Mouse (Mus musculus) adrenal gland, adult (tissue): ENCODE measurements at regions not wholly inside any gene's neighbourhood (a gene's known extent, or its start where the extent isn't known, plus 50 kb on each side); places are given as distances from the start of the nearest gene placed in this dataset.

ENCODE experiments used
- DNase-seq, 2 experiments: peaks; one replicate each; pipeline ENCODE4 v3.0.0; 2022 to 2023; ENCODE audit warnings: low spot score in 1 of 2; ENCODE audit not compliant: inconsistent age in 2 of 2

- DNase-seq: no peak
These were observed 123.8 kb downstream of the Dkk1 start for GRCm38 (mm10) chr19:30425627-30426026.

- DNase-seq: peak in 1 of 2 experiments; percentile 29
These were observed 122.0 kb downstream of the Dkk1 start for GRCm38 (mm10) chr19:30427484-30427883.

GRCm38 (mm10) chr19:30433141-30433540, 116.3 kb downstream of the Dkk1 start:
- no peak for DNase-seq

- DNase-seq: no peak
These were observed 114.3 kb downstream of the Dkk1 start for GRCm38 (mm10) chr19:30435054-30435738.

- no peak for DNase-seq
These were observed 98.5 kb downstream of the Dkk1 start for GRCm38 (mm10) chr19:30450869-30451542.

GRCm38 (mm10) chr19:30451543-30451920, 97.9 kb downstream of the Dkk1 start:
- DNase-seq: no peak

- DNase-seq: no peak
These were observed 96.8 kb downstream of the Dkk1 start for GRCm38 (mm10) chr19:30452671-30453070.

- DNase-seq: no peak
These were observed 66.0 kb downstream of the Dkk1 start for GRCm38 (mm10) chr19:30483436-30483835.

- no peak for DNase-seq
These were observed 59.7 kb downstream of the Dkk1 start for GRCm38 (mm10) chr19:30489786-30490185.

- no peak for DNase-seq
These were observed 58.5 kb downstream of the Dkk1 start for GRCm38 (mm10) chr19:30490916-30491315.
